Mouse (Mus musculus) telencephalon, adult 2 months (tissue): ENCODE results near the gene Ppp2r2c.

Experiments
- DNase-seq: peaks from one replicate; pipeline ENCODE4 v3.0.0-alpha.2; 2011; ENCODE audit warnings: low read depth, low spot score

The Ppp2r2c gene

DNA sequence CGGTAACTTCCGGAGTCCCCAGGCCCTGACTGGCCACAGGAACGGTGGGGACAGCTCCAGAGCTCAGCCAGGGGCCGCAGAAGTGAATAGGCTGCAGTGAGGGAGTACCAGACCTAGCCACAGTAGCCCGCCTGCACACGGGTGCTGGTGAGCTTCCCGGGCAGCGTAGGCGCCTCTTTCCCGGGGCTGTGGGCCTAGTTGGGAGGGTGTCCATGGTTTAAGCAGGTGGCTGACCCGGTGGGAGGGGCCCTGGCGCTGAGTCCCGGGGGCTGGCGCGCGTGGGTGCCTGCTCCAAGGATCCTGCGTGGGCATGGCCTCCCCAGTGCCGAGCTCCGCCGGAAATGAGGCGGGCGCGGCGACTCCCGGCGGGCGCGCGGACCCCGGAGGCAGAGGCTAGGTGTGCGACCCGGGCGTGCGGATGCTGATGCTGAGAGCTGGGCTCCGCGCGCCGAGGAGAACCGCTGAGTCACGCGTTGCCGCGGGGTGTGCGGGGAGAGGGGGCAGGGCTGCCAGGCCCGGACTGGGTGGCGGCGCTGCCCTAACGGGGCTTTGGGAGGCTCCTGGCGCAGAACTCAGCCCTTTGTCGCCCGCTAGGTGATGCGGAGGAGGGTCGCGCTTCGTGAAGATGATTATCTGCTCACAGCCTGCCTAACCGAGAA, 1.4 kb downstream of the Ppp2r2c start:
- DNase-seq: no peak

DNA sequence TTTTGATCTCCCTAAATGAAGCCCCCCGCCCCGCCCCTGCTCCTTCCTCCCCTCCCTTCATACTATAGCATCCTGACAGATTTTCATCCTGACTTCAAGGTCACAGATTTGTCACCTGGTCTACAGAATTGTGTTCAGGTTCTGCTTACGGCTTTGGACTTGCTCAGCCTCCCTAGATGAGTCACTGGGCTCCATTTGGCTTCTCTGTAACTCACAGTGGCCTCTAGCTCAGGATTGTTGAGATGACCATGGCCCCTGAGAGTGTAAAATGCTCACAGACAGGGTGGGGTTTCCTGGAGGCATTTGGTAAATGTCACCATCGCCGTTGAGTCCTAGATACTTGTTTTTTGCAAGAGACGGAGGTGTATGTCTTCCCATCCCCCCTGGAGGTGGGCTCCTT, 2.6 kb downstream of the Ppp2r2c start:
- no peak for DNase-seq

DNA sequence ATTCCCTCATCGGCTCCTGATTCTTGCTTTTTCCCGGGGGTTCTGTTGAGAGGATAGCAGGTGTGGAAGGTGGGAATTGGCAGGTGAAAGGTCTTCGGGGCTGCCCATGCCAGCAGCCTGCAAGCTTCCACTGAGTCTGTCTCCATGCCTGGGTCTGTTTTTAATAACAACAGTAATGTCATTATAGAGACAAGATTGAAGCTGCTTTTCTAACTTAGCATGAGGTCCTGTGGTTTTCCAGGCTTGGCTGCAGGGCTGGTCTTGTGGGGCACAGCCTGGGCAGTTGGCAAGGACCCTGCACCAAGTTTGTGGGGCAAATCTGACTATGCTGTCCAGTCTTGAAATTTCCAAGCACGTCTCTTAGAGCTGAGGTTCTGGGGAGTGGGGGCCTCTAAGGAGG, 7.6 kb downstream of the Ppp2r2c start:
- no peak for DNase-seq

DNA sequence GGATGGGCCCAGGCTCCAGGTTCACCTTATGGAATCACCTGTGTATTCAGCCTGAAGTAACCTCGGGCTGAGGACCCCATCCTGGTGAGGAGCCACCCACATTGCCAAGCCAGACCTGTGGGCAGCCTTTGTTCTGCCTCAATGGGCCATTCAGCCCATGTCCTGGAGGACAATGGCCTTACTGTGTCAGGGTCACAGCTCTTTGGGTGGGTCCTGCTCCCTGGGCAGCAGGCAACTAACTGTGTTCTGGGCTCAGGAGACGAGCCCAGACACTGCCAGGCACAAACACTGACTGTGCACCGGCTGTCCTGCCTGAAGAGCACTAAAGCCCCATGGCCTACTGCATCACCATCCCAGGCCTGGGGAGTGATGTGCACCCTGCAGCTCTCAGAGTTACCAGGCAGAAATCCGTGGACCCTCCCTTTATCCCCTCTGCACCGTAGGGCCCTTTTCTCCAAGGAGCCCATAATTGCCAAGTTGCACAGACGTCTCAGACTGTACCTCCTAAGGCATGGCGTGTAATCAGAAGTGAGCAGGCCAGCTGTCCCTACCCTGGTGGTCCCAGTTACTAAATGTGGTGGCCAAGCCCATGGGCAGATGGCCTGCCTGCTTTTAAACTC, 8.6 kb downstream of the Ppp2r2c start:
- no peak for DNase-seq

DNA sequence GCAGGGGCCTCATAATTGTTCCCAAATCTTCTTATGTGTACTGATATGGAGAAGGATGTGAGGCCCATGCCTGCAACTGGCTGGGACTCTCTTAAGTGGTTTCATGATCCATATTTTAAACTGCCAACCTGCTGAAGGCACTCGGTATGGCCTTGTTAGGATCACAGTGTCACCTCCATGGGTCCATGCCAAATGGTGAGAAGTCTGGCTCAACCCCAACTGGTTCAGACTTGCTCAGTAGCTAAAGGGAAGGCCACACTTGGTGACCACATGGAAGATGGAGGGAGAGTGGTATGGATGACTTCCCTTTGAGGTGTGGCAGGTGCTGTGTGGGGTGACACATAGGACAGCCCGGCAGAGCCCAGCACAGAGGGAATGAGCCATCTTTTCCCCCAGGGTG, 9.3 kb downstream of the Ppp2r2c start:
- DNase-seq: no peak

DNA sequence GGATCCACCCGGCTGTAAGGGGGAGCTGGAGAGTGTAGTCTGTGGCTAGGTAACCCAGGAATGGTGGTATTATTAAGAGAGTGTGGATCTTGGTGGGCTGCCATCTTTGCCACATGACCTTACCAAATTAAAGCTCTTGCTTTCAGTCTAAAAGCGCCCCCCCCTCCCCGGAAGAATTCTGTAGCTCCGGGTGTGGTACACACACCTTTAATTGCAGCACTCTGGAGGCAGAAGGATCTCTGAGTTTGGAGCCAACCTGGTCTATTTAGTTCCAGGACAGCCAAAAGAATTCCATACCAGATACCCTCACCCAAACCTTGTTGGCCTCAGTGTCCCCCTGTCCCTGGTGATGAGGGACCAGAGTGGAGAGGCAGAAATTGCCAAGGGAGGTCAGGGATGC, 10.5 kb downstream of the Ppp2r2c start:
- DNase-seq: no peak

DNA sequence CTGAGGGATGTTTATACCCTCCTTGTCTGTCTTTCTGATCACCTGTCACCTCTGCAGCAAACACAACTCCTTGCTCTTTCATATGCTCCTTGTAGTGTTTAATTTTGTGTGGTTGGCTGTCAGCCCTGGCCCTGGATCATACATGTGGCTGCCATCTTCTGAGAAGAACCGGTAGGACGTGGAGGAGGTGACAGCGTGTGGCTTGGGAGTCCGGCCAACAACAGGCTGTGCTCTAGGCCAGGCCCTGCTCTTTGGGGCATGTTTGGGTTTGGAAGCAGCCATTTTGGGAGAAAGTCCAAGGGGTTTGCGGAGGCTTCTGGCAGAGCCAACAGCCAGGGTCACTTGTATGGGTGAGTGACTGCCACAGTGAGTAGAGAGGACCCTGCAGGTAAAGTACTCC, 12.3 kb downstream of the Ppp2r2c start:
- no peak for DNase-seq

DNA sequence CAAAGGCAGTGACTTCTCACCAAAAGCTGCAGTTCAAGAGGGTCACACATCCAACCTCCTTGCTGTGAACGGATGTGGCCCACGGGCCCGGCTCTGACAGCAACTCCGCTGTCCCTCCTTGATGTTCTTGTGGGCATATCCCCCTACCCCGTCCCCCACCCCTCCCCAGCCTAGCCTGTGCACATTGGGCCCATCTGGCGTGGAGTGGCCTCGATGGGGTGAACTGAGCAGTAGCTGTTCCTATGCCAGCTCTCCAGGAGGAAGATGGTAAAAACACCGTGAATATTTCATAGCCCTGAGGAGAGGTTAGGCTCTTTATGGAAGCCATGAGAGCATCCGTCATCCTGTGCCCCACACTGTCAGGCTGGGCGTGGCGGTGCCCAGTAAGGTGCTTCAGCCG, 15.2 kb downstream of the Ppp2r2c start:
- DNase-seq: no peak

DNA sequence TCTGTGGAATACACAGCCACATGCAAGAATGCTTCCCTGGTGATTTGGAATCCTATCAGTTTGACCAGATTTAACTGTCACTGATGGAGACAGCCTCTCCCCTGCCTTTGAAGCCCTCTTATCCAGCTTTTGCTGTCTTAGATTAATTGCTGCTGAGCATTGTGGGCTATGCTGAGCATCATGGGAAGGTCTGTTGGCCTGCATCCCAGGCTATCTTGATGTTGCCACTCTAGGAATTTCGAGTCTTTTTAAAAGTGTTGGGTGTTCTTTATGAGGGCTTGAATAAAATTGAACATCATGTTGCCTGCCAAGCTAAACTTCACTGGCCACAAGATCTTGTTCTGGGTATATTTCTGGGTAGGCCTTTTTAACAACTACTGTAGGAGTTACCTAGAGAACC, 16.8 kb downstream of the Ppp2r2c start:
- no peak for DNase-seq

DNA sequence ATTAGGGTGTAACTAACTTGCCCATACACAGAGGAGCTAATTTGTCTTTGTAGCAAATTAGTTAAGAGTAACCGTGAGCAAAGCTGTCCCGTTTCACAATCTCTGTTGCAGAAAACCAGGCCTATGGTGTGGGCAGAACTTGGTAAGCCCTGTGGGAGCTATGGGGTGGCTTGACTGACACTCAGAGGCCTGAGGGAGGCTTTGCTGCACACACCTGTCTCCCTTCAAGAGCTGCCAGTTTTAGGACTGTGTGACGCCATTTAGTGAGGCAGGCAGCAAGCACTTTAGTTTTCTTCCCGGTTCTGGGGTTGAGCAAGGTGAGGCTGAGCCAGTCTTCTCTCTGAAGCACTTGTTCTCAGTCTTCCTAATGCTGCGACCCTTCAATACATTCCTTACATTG, 17.3 kb downstream of the Ppp2r2c start:
- DNase-seq: no peak

DNA sequence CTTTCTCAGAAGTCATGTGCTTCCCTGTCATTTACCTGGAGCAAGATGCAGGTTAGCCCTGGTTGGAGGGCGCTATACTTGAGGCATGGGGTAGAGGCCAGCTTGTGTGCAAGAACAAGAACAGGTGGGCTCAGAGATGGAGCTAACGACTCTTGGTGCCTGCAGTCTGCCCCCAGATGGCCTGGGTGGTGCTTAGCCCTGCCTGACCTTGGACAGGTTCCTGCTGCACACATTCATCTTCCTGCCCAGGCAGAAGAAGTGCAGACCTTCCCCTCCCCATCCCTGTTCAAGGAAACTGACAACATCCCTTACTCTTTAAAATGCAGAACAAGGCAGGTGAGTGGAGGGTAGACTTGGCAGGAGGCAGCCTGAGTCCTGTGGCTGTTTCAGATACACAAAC, 18.0 kb downstream of the Ppp2r2c start:
- DNase-seq: no peak

DNA sequence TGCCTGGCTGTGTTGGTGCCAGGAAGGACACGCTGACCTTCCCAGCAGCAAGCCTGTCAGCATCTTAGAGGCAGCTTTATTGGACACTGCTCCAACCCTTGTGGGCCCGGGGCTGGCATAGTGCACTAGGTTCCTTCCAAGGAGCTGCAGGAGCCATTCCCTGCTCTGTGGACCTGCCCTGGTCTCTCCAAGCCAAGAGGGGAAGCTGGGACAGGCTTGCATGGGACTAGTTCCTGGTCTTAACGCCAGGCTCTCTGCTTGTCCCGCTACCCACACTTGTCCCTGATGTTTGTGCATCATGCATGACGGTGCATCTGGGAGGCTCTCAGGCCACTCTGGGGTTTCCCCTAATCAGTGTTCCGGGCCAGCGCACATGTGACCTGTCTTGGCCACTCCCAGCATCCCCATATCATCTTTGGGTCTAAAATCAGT, 18.6 kb downstream of the Ppp2r2c start:
- no peak for DNase-seq

DNA sequence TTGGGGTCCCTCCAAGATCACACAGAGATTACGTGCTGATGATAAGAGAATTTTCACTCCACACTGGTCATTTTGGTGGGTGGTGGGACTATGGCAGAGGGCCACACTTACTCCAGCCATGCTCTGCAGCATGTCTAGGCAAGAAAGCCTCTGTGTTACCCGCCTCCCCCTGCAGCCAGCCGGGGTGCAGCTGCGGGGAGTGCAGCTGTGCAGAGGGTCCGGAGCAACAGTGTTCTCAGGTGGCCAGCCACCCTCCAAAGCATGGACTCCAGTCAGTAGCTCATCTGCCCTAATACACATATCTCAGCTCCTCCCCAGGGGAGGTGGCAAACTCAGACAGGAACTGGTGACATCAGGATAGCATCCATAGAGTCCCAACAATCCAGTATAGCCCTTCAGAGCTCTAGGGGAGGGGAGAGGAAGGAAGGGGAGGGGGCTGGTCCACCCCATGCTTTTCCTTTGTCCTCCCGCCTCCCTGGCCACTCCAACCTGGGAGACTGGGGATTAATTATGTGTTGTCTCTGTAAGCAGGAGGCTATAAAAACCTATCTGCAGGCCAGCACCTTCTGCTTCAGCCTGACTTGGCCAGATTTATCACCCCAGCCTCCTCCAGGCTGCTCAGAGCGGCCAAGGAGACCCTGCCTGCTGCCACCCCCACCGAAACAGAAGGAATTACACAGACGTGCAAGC, 19.1 kb downstream of the Ppp2r2c start:
- no peak for DNase-seq

DNA sequence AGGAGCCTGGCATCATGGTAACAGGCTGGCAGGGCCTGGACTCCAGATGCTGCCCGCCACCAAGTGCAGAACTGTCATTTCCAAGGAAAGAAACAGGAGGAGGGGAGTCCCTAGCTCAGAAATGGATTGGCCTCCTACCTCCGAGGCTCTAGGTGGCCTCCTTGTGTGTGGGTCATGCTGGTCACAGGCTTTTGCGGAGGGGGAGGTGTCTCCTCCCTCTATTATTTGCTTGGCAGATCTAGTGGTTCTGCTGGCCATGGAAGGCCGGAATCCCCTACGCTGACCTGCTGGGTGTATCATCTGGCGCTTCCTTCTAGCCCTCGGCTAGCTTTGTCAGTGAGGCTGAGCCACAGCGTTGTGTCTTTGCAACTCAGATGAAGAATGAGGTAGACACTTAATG, 20.2 kb downstream of the Ppp2r2c start:
- no peak for DNase-seq

DNA sequence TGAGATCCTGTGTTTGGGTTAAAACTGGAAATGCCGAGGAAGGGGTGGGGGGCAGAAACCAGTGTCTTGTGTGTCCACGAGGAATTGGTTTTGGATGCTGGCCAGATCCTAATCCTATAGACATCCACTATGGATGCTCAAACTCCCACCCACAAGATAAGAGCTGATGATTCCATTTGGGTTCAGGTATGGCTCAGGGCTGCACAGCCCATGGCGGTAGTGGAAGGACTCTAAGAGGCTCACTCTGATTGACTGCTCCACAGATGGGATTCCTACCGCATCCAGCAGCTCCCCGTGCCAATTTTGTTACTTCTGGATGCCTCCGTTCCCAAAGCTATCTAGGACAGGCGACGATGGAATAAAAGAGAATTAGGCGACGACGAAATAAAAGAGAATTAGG, 20.6 kb downstream of the Ppp2r2c start:
- no peak for DNase-seq

DNA sequence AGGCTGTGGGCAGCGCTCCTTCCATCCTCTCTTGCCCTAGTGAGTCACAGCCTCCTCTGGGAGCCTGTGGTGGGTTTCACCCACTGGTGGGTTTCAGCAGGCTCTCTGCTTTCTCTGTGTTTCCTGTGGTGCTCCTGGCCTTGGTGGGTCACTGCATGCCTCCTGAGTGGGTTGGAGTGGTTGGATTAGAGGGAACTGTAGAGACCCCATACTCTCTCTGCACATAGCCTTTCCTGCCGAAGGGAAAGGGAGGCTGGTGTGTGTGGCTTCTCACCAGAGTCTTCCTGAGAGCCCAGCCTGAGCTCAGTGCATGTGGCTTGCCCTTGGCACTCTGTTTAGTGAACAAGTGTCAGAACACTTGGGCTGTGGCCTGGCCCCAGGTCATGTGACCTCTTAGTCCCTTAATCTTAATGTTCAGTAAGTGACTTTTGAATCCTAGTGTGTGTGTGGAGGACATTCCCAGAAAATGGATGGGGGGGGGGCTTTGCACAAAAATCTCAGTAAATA, 21.1 kb downstream of the Ppp2r2c start:
- DNase-seq: no peak

DNA sequence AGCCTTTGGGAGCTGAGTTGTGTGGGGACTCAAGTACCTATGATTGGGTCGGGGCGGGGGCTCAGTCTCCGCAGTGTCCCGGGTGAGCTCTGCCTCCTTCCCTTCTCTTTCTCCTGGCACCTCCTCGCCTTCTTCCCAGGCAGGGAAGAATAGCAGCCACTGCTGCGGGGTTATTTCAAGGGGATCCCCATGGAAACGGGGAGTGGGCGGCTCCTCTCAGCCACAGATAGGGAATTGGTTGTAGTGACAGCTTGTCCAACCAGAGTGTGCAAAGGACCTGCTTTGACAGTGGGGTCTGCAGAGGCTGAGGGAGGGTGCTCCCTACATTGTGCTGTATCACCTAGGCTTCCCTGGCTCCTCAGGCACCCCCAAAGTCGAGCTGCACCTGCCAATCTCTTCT, 22.5 kb downstream of the Ppp2r2c start:
- DNase-seq: peak; percentile 89

DNA sequence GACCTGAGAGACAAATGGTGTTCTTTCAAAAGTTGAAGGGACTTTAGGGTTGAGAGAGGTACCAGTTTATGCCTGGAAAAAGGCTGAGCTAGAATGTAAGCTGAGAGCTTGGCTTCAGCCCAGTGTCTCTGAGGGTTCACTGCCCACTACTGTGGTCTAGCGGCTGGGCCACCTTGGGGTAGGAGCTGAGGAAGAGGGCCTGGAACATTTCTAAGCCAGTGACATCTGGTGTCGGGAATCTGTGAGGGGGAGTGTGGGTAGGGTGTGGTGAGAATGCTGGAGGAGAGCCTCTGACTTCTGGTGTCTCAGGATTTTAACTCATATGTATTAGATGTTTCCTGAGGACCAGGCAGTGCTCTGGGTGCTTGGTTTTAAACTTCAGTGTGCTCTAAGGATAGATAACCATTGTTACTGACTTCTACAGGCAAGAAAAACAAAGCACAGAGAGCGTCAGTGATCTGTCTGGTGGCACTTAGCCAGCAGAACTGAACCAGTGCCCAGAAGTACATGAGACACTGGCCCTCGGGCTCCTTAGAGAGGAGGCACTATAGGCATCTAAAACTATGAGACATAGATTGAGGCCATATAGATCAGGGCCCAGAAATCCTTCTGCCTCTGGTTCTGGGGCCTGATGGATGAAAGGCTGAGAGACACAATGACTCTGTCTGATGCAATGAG, 23.6 kb downstream of the Ppp2r2c start:
- no peak for DNase-seq

DNA sequence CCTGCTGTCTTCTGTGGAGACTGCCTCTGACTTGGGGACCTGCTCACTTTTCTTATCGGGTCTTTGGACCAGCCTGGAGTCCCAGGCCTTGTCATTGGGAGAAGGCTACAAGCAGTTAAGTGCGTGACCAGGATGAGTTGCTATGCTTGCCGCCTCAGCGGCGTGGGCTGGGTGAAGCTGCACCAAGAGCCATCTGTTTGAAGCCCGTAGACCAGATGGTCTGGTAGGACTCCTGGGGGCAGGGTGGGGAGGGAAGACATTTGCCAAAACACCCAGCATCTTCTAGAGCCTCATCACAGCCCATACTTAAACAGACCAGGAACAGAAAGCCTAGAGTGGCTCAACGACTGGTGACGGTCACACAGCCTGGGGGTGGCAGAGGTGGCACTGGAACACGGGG, 24.9 kb downstream of the Ppp2r2c start:
- peak; percentile 90 for DNase-seq

DNA sequence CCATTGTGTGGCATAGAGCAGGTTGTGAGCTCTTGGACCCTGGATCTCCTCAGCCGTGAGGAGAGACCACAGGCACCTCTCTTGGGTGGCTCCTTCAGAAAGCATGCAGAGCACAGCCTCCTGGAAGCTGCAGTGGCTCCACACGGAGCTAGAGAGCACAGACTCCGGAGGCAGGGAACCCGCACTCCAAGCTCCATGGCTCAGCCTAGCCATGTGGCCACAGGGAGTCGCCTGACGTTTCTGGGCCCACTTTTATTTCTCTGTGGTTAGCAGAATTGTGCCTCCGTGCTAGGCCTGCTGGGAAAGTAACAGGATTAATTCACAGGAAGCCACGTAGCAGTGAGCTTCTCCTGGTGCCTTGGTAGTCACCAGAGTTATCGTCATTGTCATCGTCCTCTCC, 25.8 kb downstream of the Ppp2r2c start:
- no peak for DNase-seq

DNA sequence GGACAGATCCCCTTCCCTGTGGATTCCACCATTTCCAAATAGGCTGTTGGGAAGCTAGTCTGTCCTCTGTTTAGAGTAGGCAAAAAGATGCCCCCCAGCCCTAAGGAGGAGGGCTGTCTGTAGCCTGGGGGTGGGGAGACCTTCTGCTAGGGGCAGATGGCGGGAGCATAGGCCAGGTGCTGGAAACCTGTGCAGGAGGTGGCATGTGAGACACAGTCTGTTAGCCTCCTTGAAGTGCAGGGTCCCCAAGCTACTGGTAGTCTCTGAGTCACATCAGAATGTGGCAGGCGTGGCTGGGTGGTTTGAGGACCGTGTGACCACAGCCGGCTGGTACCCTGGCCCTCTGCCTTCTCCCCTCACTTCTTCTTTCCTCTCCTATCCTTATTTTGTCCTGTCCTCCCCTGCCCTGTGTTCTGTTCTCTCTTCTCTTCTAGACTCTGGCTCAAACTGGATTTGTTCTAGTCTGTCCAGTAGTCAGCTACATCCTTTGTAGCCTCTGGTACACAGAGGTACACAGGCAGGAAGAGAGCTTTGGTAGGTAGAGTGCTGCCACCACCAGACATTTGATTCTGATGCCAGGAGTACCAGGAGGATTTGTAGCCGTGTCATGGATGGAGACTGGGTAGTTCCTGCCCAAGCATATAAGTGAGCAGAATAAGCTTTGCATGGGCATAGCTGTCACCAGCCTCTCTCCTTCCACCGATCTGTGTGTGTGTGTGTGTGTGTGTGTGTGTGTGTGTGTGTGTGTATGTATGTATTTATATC, 26.5 kb downstream of the Ppp2r2c start:
- no peak for DNase-seq
